Mouse (Mus musculus): ENCODE results near the gene Gm9837.

Gene Gm9837

DNA sequence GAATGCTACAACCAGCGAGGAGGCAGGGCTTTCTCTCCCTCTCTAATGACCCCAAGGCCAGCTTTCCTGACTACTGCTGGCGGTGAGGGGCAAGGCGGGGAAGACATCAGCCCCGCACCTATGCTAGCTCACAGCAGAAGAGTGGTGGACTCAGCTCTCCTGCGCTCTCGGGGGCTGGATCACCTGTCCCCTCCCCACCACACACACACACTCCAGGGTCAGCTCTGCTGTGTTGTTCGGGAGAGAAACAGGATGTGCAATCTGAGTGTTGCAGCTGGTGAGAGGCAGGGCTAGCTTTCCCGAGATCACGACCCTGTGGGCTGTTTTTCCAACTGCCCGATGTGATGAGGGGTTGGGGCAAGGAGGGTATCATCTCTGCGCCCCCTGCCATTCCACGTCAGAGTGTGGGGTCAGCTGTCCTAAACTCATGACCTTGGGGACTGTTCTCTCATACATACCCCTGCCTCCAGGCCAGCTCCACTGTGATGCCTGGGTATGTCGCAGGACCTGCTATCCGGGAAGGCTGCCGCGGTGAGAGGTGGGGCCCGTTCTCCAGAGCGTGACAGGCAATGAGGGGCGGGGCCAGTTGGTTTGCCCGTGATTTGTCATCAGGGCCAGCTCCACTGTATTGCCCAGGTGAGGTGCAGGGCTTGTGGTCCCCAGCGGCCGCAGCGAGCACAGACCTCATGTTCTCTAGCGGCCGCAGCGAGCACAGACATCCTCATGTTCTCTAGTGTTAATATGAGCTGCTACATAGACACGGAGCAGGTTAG lies 16.7 kb upstream of the Gm9837 start:
- no peak for DNase-seq (ENCODE audit: low spot score in 2 of 2)

DNA sequence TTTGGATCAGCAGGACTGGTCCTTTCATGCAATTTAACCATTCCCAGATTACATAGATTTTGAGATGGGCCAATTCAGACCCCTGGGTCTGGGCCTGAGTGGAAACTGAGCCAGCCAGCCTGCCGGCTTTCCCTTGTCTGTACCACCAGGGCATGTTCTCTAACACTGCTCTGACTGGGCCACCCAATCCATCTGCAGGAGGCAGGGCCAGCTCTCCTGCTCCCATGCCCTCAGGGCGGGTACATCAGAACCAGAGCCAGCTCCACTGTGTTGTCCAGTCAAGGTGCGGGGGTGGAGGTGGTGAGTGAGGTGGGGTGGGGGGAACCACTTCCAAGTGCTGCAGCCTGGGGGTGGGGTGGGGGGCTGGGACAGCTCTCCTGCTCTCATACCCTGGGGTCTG lies 16.1 kb upstream of the Gm9837 start:
- no peak for DNase-seq (ENCODE audit: low spot score in 2 of 2)

DNA sequence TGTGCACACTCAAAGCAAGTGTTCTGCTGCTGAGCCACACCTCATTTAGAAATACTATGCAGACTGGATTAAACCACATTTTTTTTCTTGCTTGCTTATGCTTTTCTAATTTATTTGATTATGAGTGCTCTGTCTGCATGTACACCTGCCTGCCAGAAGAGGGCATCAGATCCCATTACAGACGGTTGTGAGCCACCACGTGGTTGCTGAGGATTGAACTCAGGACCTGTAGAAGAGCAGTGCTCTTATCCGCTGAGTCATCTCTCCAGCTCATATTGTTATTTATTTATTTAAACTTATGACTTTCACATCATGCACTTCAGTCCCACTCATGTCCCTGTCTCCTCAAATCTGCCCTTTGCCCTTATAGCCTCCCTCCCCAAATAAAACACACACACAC lies 15.4 kb upstream of the Gm9837 start:
- no peak for DNase-seq (ENCODE audit: low spot score in 2 of 2)

DNA sequence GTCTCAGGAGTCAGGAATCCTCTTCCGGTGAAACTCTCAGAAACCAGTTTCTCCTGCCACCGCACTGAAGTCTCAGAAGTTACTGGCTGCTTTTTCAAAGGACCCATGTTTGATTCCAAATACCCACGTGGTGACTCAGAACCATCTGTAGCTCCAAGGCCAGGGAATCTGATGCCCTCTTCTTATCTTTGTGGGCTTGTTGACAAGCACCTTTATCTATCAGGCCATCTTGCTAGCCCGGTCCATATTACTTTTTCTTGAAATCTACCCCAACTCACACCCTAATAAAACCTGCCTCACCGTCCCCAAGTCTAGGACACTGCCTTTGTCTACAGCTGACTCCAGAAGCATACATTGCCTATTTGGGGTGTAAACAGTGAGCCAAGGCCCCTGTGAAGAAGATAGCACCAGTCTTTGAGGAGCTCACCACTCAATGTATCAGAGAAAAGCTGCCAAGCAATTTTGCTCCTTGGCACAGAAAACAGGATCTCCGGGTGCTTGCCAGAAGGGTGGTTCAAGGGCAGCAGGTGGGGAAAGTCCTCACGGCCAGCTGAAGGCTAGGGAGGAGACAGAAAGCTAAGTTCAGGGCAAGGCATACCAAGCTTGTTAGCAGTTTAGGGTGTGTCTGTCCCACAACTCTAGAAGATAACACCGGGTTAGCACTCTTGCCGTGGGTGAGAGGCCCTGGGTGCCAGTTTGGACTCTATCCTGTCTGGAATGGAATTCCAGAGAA lies 13.0 kb upstream of the Gm9837 start:
- DNase-seq (ENCODE audit: low spot score in 2 of 2), result peak; percentile 30 to 60

DNA sequence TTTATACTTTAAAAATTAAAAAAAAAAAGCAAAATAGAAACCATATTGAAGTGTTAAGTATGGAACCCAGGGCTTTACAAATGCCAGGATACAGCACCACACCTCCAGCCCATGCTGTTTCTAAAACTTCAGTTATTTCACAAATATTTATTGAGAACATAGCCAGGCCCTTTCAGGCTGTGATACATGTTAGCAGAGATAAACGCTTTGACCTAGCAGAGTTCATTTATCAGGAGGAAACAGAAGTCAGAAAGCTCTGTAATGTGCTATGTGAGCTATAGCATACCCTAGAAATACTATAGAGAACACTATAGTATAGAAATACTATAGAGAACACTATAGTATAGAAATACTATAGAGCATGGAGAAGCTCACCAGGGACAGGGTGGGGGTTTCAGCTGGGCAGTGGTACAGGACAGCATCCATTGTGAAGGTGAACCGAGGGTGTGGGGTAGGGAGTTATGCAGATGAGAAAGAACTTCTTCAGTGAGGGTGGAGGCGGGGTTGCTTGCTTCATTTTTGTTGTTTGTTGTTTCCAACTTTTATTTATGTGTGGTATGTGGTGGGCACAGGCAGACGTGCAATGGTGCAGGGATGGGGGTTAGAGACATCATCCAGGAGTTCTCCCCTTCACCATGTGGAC lies 10.9 kb upstream of the Gm9837 start:
- peak in 1 of 2 experiments; percentile 49 for DNase-seq (ENCODE audit: low spot score in 2 of 2)

DNA sequence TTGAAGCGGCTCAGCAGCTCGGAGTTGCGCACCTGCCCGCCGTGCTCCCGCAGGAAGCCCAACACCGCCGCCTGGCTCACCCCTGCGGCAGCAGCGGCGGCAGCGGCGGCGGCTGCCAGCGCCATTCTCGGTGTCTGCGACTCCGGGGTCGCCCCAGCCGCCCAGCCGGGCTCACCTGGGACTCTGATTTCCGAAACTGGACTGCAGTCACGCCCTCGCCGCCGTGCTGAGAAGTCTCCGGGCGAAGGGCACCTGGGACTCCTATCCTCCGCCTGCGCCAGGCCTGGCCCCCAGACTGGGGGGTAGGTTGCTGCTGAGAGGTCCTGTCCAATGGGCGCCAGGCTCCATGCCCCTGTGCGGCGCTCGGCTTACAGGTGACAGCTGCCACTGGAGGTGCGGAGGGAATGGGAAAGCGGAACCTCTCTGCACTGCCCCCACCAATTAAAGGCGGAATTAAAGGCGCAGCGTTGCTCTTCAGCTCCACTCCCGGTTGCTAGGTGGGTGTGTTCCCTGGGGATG lies 9.6 kb upstream of the Gm9837 start, which contains the start of the genes Gm9945 and Sowaha:
Gm9945 (plus strand) TSS at position 384 of the 519 bp plus-strand sequence.
Sowaha (minus strand) TSS at position 492 of the 519 bp plus-strand sequence.
- peak; percentile 33 to 64 for DNase-seq (ENCODE audit: low spot score in 2 of 2)

DNA sequence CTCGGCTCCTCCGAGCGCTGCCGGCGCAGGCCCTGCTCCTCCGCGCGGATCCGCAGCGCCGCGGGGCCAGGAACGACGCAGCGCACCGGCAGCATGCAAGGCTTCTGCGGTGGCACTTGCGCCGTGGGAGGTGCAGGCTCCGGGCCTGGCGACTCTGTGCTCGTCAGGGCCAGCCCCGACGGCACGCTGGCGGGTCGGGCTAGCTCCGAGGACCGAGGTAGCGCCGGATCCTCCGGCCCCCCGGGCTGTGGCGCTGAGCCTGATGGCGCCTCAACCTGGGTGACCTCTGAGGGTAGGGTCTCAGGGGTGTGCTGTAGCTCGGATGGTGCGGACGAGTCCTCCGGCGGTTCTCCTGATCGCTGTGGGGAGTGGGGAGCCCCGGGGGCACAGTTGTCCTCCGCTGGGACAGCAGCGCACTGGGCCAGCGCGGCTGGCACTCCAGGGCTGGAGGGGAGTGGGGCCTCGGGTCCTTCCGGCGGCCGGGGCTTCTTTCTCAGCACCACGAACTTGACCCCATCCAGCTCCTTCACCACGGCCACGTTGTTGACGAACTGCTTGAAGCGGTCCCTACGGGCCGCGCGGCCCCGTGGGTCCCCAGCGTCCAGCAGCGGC lies 9.0 kb upstream of the Gm9837 start:
- DNase-seq (ENCODE audit: low spot score in 2 of 2), result no peak

DNA sequence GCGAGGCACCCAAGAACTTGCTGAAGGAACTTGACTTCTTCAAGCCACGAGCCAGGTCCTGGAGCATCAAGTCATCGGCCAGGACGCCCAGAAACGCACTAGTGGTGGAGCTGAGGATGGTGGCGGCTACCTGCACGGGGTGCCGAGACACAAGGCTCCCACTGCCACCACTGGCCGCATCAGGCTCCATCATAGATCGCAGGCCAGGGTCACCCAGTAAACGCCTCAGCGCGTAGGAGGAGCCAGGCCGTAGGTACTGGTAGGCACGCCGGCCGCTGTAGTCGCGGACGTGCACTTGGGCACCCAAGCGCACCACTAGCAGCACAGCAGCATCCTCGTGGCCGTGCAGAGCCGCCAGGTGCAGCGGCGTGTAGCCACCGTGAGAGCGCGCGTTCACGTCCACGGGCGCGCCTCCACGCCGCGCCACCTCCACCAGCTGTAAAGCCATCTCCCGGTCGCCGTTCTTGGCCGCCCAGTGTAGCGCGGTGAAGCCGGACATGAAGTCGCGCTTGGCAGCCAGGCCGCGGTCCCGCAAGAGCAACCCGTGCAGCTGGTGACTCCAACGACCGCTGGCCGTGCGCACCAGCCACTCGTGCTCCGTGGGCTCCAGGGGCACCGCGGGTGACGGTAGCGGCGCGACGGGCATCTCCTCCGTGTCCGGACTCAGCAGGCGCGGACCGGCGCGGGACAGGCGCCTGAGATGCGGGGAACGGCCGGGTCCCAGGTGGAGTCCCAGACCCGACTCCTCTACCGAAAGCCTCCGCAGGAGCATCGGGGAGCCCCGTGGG lies 8.3 kb upstream of the Gm9837 start:
- DNase-seq (ENCODE audit: low spot score in 2 of 2), result no peak

DNA sequence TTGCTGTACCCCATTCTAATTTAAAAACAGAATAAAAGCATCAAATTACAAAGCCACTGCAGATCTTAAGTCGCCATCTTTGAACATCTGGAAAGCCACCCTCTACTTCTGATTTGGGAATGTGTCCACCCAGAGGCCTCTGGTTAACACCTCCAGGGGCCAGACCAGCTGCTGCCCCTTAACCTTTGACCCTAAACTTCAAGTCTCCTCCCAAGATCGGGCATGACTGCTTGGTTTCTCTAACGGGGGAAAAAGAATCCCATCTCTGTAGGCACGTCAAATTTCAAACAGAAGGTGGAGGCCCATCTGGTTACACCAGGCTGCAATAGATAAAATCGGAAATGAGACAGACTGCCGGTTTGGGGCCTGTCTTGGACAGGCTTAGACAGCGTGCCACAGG lies 7.6 kb upstream of the Gm9837 start:
- no peak for DNase-seq (ENCODE audit: low spot score in 2 of 2)

DNA sequence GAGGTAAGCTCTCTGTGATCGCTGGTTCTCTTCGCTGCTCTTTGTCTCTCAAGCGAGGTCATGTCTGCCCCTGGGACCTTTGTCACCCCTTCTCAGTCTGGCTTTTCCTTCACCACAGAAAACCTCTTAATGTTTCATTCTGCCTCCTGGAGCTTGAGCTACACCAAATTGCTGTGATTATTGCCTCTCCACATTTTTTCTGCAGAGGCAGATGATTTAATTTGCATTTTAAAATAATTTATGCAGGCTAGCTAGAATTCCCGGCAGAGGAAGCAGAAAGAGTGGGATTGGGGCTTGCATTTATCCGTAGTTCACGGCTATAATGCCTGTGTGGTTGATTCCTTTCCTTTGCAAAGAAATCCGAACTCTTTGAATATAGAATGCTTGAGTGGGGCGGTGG lies 5.3 kb upstream of the Gm9837 start:
- DNase-seq (ENCODE audit: low spot score in 2 of 2), result no peak

DNA sequence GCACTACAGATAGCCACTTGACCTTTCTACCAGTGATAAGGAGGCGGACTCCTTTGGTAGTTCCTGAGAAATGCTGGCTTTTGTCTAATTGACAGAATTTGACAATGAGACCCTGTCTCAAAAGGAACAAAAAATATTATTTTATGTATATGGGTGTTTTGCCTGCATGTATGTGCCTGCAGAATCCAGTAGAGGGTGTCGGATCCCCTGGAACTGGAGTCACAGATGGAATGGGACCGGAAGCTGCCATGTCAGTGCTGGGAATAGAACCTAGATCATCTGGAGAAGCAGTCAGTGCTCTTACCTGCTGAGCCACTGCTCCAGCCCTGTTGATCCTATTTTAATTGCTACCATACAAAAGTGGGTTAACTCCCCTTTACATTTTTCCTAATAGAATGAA lies 2.4 kb upstream of the Gm9837 start:
- DNase-seq (ENCODE audit: low spot score in 2 of 2), result no peak

DNA sequence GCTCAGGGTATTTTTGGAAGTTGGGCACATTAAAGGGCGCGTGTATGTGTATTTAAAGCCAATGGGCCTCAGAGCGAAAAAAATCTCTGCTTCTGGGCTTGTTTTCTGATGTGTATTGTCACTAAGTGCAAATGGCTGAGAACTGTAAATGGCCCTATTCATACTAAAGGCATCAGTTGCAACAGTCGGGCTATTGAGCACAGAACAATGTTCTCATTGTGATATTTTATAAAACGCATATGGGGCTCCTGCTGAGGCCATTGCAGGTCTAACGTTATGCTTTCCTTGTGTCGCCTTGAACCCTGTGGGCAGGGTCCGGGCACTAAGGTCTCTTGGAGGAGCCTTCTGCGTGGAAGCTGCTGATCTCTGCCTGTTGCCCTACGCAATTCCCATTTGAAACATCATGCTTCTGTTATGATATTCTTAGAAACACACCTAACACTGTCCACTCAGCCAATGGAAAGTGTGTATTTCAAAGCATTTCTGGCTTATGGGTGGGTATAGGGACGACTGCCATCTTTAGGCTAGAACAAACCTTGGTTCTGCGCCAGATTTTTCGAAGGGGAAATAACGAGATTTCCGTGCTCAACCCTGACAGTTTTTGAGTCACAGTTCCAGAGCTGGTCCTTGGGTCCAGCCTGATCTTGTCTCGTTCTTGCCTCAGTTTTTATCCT lies 848 bp downstream of the Gm9837 start:
- DNase-seq (ENCODE audit: low spot score in 2 of 2), result no peak

DNA sequence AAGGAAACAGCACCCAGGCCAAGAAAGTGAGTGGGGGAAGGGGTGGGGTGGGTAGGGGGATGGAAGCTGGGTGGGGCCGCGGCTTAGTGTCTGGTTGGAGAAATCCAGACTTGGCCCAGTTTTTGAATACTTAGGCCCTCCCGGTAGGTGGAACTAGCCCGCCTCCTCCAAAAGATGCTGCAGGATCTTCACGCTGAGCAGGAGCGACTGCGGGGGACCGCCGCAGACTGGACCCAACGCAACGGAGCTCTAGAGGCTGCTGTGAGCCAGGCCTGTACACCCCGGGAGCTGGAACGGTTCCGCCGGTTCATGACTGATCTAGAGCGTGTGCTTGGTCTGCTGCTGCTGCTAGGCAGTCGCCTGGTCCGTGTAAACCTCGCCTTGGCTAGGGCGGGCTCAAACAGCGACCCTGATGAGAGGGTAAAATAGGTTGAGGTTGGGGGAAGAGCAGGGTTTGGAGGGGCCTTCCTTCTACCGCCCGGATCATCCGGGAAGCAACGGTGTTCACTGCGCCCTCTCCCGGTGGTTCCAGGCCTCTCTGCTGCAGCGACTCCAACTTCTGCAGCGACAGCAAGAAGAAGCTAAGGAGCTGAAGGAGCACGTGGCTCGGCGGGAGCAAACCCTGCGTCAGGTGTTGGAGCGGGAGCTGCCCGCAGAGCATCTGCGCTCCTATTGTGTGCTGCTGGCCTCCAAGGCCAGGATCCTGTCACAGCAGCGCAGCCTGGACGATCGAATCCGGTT lies 3.9 kb downstream of the Gm9837 start:
- no peak for DNase-seq (ENCODE audit: low spot score in 2 of 2)

DNA sequence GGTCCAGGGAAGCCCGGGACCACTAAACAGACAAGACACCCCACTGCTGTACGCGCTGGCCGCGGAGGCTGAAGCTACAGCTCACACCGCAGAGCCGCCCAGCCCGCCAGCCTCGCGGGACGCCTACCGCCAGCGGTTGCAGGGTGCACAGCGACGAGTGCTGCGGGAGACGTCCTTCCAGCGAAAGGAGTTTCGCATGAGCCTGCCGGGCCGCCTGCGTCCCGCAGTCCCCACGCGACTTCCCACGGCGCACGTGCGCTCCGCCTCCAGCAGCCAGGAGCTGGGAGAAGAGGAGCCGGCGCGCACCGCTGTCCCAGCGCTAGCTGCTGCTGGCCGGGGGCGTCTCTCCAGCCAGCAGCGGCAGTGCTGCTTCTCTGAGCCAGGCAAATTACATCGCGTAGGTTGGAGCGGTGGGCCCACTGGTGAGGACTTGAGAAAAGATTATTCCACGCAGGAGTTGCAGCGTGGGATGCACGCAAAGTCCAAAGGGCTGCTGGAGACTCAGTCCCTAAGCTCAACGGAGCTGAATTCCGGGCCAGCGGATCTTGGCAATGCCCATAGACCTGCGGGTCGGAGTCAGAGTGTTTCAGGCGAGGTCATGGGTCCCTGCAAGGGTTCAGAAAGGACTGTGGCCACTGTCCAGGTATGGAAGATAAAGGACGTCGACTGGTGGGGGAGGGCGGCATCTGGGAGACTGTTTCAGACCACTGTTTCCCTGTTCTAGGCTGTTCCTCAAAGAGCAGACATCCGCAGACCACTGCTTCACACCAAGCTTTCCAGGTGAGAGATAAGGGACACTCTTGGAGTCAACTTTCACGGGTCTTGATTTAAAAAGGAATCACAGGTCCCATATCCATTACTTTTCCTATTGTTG lies 6.5 kb downstream of the Gm9837 start:
- DNase-seq (ENCODE audit: low spot score in 2 of 2), result no peak

DNA sequence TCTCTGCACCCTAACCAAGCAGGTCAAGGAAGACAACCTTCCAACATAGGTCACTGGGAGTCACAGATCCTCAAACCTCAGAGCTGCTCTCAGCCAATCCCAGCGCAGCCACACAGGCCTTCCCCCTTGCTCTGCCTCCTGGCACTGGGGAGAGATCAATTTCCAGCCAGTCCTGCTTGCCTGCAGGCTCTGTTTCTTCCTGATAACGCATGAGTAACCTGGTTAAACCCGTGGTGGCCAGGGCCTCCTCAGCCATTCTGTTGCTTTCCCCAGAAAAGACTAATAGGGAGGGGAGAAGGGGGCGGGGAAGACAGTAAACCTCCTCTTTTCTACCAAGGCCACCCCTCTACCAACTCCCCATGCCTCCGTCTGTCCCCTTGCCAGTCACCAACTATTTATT lies 8.6 kb downstream of the Gm9837 start:
- no peak for DNase-seq (ENCODE audit: low spot score in 2 of 2)

DNA sequence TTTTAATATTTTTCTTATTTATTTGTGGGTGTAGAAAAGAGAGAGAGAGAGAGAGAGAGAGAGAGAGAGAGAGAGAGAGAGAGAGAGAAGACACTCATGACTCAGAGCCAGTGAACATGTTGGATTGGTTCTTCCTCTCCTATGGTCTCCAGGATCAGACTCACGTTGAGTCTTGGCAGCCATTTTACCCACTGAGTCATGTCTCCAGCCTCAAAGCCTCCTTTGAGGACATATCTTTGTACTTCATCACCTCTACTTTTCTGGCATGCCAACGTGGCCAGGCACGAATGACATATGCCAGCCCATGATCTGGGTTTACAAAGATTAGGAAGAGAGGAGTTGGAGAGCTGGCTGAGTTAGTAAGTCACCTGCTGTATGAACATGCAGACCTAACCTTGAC lies 10.1 kb downstream of the Gm9837 start:
- DNase-seq (ENCODE audit: low spot score in 2 of 2), result no peak

DNA sequence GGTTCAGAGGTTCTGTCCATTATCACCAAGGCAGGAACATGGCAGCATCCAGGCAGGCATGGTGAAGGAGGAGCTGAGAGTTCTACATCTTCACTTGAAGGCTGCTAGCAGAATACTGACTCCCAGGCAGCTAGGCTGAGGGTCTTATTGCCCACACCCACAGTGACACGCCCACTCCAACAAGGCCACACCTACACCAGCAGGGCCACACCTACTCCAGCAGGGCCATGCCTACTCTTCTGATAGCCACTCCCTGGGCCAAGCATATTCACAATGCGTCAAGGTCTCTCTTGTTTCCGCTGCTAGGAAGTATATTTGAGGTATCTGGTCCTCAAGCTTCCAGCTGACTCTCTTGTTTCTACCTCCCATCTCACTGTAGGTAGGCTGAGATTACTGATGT lies 11.3 kb downstream of the Gm9837 start:
- no peak for DNase-seq (ENCODE audit: low spot score in 2 of 2)

DNA sequence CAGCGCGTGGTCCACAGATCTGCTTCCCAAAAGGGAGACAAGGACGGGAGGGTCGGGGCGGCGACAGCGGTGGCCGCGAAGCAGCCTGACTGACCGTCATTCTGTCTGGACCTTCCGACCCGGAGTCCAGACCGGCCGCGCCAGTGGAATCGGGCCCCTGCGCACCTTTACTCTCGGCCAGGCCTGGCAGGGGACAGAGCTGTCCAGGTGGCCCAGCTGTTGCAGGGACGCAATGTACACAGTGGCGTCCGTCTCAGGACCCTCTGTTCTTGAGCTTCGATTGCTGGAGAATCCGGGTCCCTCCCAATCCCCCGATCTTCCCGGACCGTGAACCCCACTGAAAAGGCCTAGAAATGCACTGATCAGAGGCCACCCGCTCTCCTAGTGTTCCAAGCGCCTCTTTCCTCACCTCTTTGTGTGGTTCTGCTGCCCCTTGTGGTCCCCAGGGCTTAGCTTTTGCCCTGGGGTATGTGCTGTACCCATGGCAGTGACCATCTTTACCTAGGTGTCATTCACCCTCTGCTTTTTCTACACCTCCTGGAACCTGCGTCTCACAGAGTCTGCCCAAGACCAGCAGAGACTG lies 12.8 kb downstream of the Gm9837 start:
- DNase-seq (ENCODE audit: low spot score in 2 of 2), result no peak
